Mouse (Mus musculus) small intestine, adult 2 months (tissue): ENCODE data around the gene Luc7l3.

Experiments used
- CTCF ChIP-seq: fragments of 200-500 bp; IDR thresholded peaks from 2 replicates; pipeline ENCODE4 v1.5.1; 2012; ENCODE audit warnings: low read depth, mild to moderate bottlenecking, control low read depth, inconsistent platforms, low read length, moderate library complexity, mixed read lengths; ENCODE audit not compliant: insufficient replicate concordance, insufficient read length; ENCODE audit errors: extremely low read depth
- POLR2A ChIP-seq: fragments of 200-500 bp; IDR thresholded peaks from 2 replicates; pipeline ENCODE4 v1.6.1; 2012; ENCODE audit warnings: low read depth, mild to moderate bottlenecking, control low read depth, inconsistent platforms, low read length, moderate library complexity

GRCm38 (mm10) chr11:94275686-94276085 is 46.1 kb downstream of the Luc7l3 start:
- TF ChIP-seq POLR2A (no peak), CTCF (no peak)
